Mouse (Mus musculus) G1E (cell line): Measurements from ENCODE around the gene Myl7.

Source experiments
- CTCF ChIP-seq: IDR thresholded peaks from 2 replicates; pipeline ENCODE4 v1.5.1; 2012; ENCODE audit warnings: low read depth, low read length, inconsistent platforms, mixed read lengths
- GATA1 ChIP-seq: IDR thresholded peaks from 2 replicates; pipeline ENCODE4 v1.6.1; 2012; ENCODE audit warnings: borderline replicate concordance, low read length, inconsistent platforms, mixed read lengths
- GATA2 ChIP-seq: IDR thresholded peaks from 2 replicates; pipeline ENCODE4 v1.6.1; 2012; ENCODE audit warnings: low read depth, low read length, inconsistent platforms, borderline replicate concordance
- POLR2AphosphoS5 ChIP-seq: IDR thresholded peaks from 2 replicates; pipeline ENCODE4 v1.6.1; 2012; ENCODE audit warnings: low read depth, low read length, inconsistent platforms; ENCODE audit not compliant: insufficient replicate concordance
- TAL1 ChIP-seq: conservative IDR thresholded peaks from 2 replicates; pipeline ENCODE4 v1.6.1; 2012; ENCODE audit warnings: low read depth, low read length, inconsistent platforms, mixed read lengths

DNA sequence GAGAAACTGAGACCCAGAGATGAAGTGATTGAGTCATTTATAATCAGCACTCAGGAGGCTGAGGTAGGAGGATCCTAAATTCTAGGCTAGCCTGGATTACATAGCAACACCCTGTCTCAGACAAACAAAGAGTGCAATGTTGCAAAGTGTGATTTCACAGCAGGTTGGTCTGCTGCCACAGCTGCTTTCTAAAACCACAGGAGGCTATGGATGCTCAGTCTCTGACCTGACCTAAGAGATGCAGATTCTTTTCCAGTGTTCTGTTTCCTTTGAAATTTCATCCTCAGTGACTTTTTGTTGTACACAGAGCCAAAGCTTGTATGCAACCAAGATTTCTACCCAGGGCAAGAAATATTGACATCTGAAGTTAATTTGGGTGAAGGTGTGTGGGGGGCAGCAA lies 43.1 kb downstream of the Myl7 start:
- no peak for TF ChIP-seq CTCF
- TF ChIP-seq GATA1 = no peak
- no peak for TF ChIP-seq POLR2AphosphoS5
- no peak for TF ChIP-seq TAL1
- no peak for TF ChIP-seq GATA2
